Mouse (Mus musculus) activated CD4-positive, CD25-positive, alpha-beta regulatory T cell, adult 4 months (primary cell): Measurements from ENCODE around the gene Plpp2. TPM values are rescaled to one million over a fixed set of nuclear protein-coding genes. Genes with fewer than 3 reads are reported as not detected.

ENCODE experiments used
- ATAC-seq: one replicate; pipeline ENCODE4 v1.8.0; 2017
- polyA plus RNA-seq, 2 experiments: library from polyadenylated mRNA; unstranded; fragments of 100-300 nt; shearing (Covaris generic); gene quantifications; one replicate each; pipeline ENCODE4 v1.2.1; 2017

Gene Plpp2
- polyA plus RNA-seq, 2 experiments from 2014 or later: 2.7 to 4.7 TPM

GRCm38 (mm10) chr10:79548971-79549723 is 15.6 kb upstream of the Plpp2 start:
- no peak for ATAC-seq

DNA sequence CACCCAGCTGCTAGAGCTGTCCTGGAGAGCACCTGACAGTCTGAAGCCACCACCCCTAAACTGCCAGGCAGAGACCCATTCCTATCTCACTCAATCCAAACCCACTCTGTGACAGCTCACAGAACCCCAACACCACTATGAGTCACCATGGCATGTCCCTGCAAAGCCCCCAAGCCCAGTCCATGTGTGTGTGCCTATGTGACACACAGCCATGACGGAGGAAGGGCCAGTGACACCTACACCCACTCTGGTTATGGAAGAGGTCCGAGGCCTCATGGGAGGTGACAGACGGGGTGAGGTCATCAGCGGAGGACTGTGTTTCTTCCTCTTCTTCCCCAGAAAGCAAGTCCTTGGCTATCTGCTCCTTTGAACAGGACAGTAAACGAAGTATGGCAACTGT is 14.9 kb upstream of the Plpp2 start:
- no peak for ATAC-seq

DNA sequence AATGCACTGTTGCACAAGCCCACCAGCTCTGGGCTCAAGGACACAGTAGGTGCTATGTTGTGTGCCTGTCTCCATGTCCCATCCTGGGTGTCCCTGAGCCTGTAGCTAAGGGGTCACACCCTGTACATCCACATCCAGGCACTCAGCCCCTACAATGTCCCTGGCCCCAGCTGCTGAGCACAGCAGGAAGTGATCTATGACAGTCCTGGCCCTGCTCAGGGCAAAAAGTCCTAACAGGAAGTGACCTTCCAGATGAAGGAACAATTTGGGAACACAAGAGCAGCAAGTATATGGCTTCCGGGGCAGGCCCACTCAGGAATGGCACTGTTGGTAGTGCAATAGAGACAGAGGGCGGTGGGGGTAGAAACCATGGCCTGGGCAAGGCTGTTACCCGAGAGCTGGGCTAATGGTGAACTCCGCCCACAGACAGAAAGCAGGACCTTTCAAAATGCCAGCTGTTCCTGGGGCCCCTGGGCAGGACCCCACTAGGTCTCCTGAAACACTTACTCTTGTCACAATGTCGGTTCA is 13.6 kb upstream of the Plpp2 start:
- ATAC-seq: no peak

DNA sequence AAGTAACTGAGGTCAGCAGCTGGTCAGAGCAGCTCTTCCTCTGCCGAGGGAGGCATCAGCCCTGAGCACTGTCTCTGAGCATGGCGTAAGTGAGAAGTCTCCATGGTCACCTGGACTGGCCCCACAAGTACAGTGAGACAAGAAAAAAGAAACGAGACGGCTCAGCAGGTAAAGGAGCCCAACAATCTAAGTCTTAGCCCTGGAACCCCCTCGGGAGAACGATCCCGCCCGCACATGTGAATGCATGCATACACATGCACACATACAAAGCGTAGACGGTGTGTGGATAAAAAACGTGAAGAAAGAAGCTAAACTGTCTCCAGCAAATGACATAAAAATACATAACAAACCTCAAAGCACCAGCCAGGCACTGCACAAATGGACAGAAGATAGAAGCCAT is 12.9 kb upstream of the Plpp2 start:
- no peak for ATAC-seq

- no peak for ATAC-seq
These were observed 12.3 kb upstream of the Plpp2 start for GRCm38 (mm10) chr10:79545891-79546290.

DNA sequence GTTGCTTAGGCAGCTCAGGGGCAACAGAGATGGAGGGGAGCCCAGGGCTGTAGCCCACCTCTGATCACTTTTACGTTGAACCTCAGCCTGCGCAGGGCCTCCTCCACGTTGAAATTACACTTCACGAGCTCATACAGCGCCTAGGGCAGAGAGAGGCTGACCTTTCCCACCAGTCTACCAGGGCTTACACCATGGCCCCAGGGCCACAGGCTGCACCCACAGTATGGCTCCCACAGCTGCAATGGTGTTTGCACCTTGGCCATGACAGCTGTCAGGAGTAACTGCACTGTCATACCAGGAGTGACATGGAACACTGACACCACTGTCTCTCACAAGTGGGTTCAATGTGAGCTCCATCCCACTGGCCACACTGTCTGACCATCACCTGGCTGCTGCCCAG is 11.0 kb upstream of the Plpp2 start:
- no peak for ATAC-seq

GRCm38 (mm10) chr10:79543884-79544597 is 10.4 kb upstream of the Plpp2 start:
- no peak for ATAC-seq

DNA sequence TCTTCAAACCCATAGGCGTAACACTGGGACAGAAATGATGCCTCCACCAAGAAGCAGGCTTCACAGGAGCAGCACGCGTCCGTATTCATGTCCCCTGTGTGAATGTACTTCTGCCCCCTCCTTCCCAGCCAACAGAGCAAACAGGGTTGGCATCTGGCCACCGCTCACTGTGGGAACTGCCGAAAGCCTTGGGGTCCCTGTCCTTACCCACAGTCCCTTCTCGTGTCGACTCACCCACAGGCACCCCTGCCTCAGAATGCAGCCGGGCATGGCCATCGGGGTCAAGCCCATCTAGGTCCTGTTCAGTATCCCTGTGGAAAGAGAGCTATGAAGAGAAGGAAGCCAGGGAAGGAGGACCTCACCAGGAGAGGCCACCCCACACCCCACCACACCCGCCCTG is 8.6 kb upstream of the Plpp2 start:
- ATAC-seq: no peak

DNA sequence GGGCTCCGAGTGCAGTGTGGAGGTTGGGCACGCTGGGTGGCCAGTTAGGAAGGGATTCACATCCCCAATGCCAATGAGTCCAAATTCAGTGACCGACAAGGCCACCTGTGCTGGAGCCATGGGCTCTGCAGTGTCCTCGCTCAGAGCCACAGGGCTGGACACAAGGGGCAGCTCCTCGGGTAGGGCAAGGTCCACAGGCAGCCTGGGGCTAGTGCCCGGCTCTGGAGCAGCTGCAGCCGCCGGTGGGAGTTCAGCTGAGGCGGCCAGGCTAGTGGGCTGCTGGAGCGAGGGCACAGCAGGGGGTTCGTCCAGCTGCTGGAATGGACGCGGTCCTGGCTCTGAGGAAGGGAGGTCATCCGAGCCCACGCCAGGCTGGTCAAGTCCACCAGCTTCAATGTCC is 7.9 kb upstream of the Plpp2 start:
- ATAC-seq: no peak

DNA sequence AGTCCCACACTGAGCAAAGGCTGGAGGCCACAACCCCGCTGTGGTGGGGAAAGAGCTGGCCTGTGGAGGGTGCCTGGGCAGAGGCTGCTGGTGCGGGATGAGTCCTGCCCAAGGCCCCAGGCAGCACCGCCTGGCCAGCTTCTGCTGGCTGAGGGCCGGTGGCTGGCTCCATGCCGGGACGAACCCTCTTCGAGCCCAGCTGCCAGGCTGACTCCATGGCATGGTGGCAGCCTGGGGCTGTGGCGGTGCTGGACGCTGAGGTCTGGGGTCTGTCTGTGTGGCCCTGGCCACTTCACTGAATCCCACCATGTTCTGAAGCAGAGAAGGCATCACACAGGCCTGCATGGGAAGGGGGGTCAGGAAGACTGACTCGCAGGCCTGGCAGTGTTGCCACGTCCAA is 7.2 kb upstream of the Plpp2 start:
- ATAC-seq: no peak

DNA sequence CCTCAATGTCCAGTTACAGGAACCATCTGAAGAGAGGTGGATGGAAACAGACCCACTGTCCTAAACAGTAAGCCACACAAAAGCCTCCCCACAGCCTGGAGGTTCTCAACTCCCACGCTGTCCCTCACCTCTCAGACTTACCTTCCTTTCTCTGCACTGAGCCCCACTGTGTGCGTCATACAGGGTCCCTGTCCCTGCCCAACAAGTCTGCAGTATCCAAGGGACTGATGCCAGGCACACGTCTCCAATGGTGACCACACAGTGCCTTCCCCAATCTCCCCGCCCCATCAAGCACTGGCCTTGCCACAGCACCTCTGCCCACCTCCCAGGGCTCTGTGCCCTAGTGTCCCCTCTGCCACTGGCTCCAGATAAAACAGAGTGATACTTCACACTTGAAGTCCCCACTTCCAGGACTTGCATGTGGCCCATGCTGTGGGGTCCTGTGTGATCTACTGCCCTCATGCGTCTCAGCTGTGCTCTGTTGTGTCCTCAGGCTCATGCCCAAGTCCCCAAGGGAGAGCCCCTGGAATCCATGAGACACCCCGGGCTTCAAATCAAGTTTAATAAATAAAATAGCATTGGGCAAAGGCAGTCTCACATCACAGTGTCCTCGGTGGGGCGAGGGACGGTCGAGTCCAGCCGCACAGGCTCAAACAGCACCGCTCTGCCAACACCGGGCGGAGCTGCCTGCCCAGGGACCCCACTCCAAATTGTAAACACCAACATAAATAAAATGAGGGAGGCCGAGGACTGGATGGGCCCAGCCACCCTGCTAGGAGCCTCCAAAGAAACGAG is 6.3 kb upstream of the Plpp2 start:
- no peak for ATAC-seq

DNA sequence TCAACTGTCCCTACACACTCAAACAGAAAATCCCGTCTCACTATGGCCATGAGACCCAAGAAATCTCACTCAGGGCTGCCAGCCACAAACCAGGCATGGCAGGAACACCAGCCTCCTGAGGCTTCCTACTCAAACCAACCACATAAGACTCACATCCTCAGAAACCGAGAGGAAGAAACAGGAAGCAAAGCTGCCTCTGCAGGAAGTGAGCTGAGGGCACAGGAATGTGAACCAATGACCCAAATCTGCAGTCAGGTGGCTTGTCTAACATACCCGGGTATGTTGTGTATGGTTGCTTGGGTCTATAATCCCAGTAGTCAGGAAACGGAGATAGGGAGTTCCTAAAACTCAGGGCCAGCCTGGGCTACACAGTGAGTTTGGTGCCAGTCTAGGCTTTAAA is 5.3 kb upstream of the Plpp2 start:
- ATAC-seq: no peak

DNA sequence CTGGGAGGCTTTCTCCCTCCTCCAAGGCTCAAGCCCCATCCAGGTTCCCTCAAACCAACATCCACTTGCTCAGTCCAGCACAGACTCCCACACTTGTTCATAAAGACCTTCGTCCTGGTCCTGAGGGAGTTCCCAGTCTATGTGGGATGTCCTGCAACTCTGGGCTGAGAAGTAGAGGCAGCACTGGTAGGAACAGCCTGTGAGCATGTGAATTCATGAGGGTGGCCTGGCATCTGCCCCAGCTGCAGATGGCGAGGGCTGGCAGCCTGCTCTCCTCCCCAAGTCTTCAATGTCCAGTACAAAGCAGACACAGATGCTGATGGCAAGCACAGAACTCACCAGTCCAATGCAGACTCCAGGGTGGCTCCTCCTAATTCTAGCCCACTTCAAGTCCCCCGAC is 4.7 kb upstream of the Plpp2 start:
- no peak for ATAC-seq

DNA sequence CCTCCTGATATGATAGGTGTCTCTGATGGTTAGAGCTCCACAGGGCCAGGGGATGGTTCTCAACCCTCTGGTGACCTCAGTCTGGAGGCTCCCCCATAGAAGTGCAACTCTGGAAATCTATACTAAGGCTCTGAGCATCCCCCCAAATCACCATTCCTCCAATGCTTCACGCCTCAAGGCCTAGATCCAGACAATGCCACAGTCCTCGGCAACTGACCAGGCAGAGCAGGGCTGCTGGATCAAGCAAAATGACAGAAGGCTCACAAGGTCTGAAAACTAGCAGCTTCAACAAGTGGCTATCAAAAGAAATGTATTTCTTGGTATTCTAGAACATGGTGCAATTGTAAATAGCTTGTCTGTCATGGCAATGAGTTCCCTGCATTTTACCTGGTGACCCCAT is 4.2 kb upstream of the Plpp2 start:
- ATAC-seq: no peak

DNA sequence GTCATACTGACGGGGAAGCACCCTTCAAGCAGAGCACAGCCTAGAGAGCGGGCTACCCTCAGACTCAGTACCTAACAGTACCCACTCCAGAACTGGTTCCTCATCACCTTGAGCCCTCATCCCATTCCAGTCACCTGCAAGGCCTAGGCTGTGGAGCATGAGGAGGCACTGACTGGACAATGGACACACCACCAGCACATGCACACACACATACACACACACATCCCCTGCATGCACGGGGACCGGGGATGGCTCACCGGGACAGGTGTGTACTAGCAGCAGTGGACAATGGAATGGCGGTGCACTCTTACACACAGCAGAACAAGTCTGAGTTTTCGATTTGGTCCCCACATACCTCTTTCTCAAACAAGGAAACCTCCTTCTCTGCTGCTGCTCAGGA is 3.7 kb upstream of the Plpp2 start:
- ATAC-seq: no peak

DNA sequence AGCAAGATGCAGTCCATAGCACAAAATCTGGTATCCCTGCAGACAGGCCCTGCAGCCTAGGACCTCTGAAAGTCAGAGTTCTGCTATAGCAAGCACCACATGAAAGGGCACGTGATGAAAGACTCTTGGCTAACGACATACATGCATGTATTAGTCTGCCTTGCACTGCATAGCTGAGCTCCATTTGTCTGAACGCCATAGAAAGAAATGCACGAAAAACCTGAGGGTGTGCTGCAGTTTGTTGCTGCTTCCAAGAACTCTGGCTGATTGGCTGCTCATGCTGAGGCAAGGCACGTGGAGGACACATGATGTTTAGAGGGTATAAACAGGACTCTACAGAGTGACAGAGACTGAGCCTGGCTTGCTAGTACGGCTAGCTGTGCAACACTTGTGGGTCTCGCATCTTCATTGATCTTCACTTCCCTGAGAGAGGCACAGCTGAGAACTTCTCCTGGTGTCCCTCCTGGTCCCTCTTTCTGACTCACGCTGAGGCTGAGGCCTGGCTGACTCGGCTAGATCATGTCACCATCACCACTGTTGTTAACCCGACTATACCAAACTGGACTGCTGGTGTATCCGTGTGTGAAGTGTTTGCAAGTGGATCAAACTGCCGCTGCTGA is 3.0 kb upstream of the Plpp2 start:
- no peak for ATAC-seq

GRCm38 (mm10) chr10:79535431-79535830 is 1.8 kb upstream of the Plpp2 start:
- no peak for ATAC-seq

DNA sequence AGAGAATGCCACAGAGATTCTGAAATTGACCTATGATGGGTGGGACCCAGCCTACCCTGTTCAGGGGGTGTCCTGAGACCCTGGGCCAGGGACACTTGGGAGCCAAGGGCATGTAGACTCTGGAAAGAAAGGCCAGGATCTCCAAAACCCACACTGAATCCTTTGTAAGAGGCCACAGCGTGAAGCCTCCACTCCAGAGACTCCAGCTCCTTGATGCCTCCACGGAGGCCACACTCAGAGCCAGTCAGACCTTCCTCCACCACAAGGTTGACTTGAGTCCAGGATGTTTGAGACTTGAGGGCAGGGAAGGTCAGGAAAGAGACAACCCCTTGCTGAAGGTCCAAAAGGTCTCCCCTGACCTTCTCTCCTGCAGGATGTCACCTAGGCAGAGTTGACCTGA is 830 bp upstream of the Plpp2 start:
- ATAC-seq: no peak

- no peak for ATAC-seq
These were observed 918 bp downstream of the Plpp2 start for GRCm38 (mm10) chr10:79532678-79533077.

GRCm38 (mm10) chr10:79531593-79531992 is 2.0 kb downstream of the Plpp2 start:
- no peak for ATAC-seq

- ATAC-seq: no peak
These were observed 2.9 kb downstream of the Plpp2 start for GRCm38 (mm10) chr10:79530721-79531120.

- ATAC-seq: no peak
These were observed 3.4 kb downstream of the Plpp2 start for GRCm38 (mm10) chr10:79530241-79530640.

- no peak for ATAC-seq
These were observed 5.5 kb downstream of the Plpp2 start for GRCm38 (mm10) chr10:79528081-79528480.
